Mouse (Mus musculus): ENCODE measurements at regions not wholly inside any gene's neighbourhood (a gene's known extent, or its start where the extent isn't known, plus 50 kb on each side); places are given as distances from the start of the nearest gene placed in this dataset.

DNA sequence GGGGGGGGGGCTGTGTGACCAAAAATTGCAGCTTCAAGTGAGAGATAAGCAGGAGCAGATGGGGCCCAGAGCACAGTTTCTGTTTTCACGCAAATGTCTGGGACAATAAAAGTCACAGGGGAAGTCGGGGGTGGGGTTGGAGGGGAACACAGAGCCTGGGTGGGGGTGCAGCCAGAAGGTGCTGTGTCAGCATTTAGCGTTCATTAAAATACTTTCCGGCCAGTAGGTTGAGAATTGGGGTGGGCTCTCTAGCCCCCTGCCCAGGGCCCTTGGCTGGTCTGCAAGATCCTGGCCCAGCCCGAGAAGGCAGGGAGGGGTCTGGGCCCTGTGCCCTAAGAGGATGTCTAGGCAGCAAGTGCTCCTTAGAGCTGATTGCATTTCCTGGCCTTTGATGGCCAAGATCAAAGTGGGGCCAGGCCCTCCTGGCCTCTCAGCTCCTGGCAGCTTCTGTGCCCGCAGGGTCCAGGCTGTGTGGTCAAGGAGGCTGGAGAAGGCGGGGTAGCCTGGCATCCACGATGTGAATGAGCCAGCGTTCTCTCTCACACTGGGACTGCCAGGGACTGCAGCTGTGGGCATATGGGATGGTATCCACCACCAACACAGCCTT is 283.0 kb downstream of the Cyp26b1 start:
- TF ChIP-seq CTCF (IDR thresholded peaks at IDR 0.05) (no peak), EP300 (IDR thresholded peaks at IDR 0.05) (no peak)

All from lung, postnatal 0 days (tissue).